Mouse (Mus musculus): ENCODE results near the gene Ripply3.
"Not testable (repeated sequence)": the region's sequence is repeated elsewhere in the genome, so short reads cannot be mapped to it uniquely, and the experiment has no call there.

Ripply3 gene

GRCm38 (mm10) chr16:94314626-94315025 is 13.6 kb upstream of the Ripply3 start:
- DNase-seq (ENCODE audit: low spot score) = no peak

- no peak for DNase-seq (ENCODE audit: low spot score)
Measured at GRCm38 (mm10) chr16:94315215-94315614, 13.0 kb upstream of the Ripply3 start.

GRCm38 (mm10) chr16:94317752-94318151 is 10.5 kb upstream of the Ripply3 start:
- no peak for DNase-seq (ENCODE audit: low spot score)

GRCm38 (mm10) chr16:94320223-94320622 is 8.0 kb upstream of the Ripply3 start:
- no peak for DNase-seq (ENCODE audit: low spot score)

- no peak for DNase-seq (ENCODE audit: low spot score)
Measured at GRCm38 (mm10) chr16:94323681-94324080, 4.5 kb upstream of the Ripply3 start.

- no peak for DNase-seq (ENCODE audit: low spot score)
Measured at GRCm38 (mm10) chr16:94326008-94326407, 2.2 kb upstream of the Ripply3 start.

GRCm38 (mm10) chr16:94328881-94329867 is 954 bp downstream of the Ripply3 start:
- DNase-seq (ENCODE audit: low spot score) = peak; percentile 58

GRCm38 (mm10) chr16:94330429-94330828 is 2.2 kb downstream of the Ripply3 start:
- peak; percentile 63 for DNase-seq (ENCODE audit: low spot score)

GRCm38 (mm10) chr16:94331233-94331885 is 3.1 kb downstream of the Ripply3 start:
- DNase-seq (ENCODE audit: low spot score) = no peak

- DNase-seq (ENCODE audit: low spot score) = peak; percentile 70
Measured at GRCm38 (mm10) chr16:94331886-94332252, 3.6 kb downstream of the Ripply3 start.

- no peak for DNase-seq (ENCODE audit: low spot score)
Measured at GRCm38 (mm10) chr16:94335656-94336055, 7.4 kb downstream of the Ripply3 start.

- DNase-seq (ENCODE audit: low spot score) = not testable (repeated sequence)
Measured at GRCm38 (mm10) chr16:94339164-94340160, 11.2 kb downstream of the Ripply3 start.

- no peak for DNase-seq (ENCODE audit: low spot score)
Measured at GRCm38 (mm10) chr16:94345733-94346132, 17.5 kb downstream of the Ripply3 start.

GRCm38 (mm10) chr16:94347080-94347731 is 19.0 kb downstream of the Ripply3 start:
- no peak for DNase-seq (ENCODE audit: low spot score)

GRCm38 (mm10) chr16:94348779-94349178 is 20.6 kb downstream of the Ripply3 start:
- no peak for DNase-seq (ENCODE audit: low spot score)

- DNase-seq (ENCODE audit: low spot score) = no peak
Measured at GRCm38 (mm10) chr16:94349588-94350286, 21.5 kb downstream of the Ripply3 start.

- DNase-seq (ENCODE audit: low spot score) = no peak
Measured at GRCm38 (mm10) chr16:94350287-94350677, 22.1 kb downstream of the Ripply3 start.

- no peak for DNase-seq (ENCODE audit: low spot score)
Measured at GRCm38 (mm10) chr16:94354450-94354849, 26.2 kb downstream of the Ripply3 start.

GRCm38 (mm10) chr16:94356046-94356445 is 27.8 kb downstream of the Ripply3 start:
- DNase-seq (ENCODE audit: low spot score) = no peak

- DNase-seq (ENCODE audit: low spot score) = no peak
Measured at GRCm38 (mm10) chr16:94356776-94357494, 28.7 kb downstream of the Ripply3 start.

All from retina, embryonic 14.5 days (tissue).